Mouse (Mus musculus) forebrain, embryonic 13.5 days (tissue): ENCODE measurements at regions not wholly inside any gene's neighbourhood (a gene's known extent, or its start where the extent isn't known, plus 50 kb on each side); places are given as distances from the start of the nearest gene placed in this dataset.
A peak's percentile ranks its signal among the peaks of the same experiment; 100 is the strongest.

Experiments used
- ATAC-seq: fragments of 200-750 bp; cut with Nextera tagmentation; 2 replicates; pipeline ENCODE4 v1.8.0; 2017
- H3K27ac ChIP-seq: fragments of 300-500 bp; sonication (generic); 2 replicates; pipeline ENCODE4 v1.5.1; 2015; ENCODE audit warnings: inconsistent platforms, mild to moderate bottlenecking, moderate library complexity
- H3K27me3 ChIP-seq: fragments of 300-500 bp; sonication (generic); 2 replicates; pipeline ENCODE4 v1.6.1; 2015; ENCODE audit warnings: mild to moderate bottlenecking, inconsistent platforms
- H3K36me3 ChIP-seq: fragments of 300-500 bp; sonication (generic); 2 replicates; pipeline ENCODE4 v1.6.1; 2015; ENCODE audit warnings: mild to moderate bottlenecking, inconsistent platforms; ENCODE audit not compliant: poor library complexity, severe bottlenecking
- H3K4me1 ChIP-seq: fragments of 300-500 bp; sonication (generic); 2 replicates; pipeline ENCODE4 v1.6.1; 2015; ENCODE audit warnings: inconsistent platforms
- H3K4me2 ChIP-seq: fragments of 300-500 bp; sonication (generic); 2 replicates; pipeline ENCODE4 v1.6.1; 2015; ENCODE audit warnings: inconsistent platforms, mild to moderate bottlenecking, moderate library complexity
- H3K4me3 ChIP-seq: fragments of 300-500 bp; sonication (generic); 2 replicates; pipeline ENCODE4 v1.5.1; 2015; ENCODE audit warnings: mild to moderate bottlenecking, inconsistent platforms
- H3K9ac ChIP-seq: fragments of 300-500 bp; sonication (generic); 2 replicates; pipeline ENCODE4 v1.6.1; 2015; ENCODE audit warnings: mild to moderate bottlenecking, inconsistent platforms
- H3K9me3 ChIP-seq: fragments of 300-500 bp; sonication (generic); replicated peaks from 2 replicates; pipeline ENCODE4 v1.6.1; 2016; ENCODE audit warnings: inconsistent platforms
- WGBS: fragments of 180-500 bp; shearing (Covaris S2); methylation state at CpG from one replicate; pipeline ENCODE4 v1.1.7; 2015; 5-methylcytosine and 5-hydroxymethylcytosine counted together

GRCm38 (mm10) chr4:12549265-12549664, 377.4 kb upstream of the Fam92a start:
- H3K4me3 ChIP-seq, result no peak overlapping the region
- H3K9ac ChIP-seq, result no peak overlapping the region
- ATAC-seq, result no peak
- H3K27me3 ChIP-seq, result no peaks in the 10 kb centered on the region
- WGBS, result 89% methylated on average over 4 of the region's 4 CpGs
- H3K27ac ChIP-seq, result no peak overlapping the region
- no peak overlapping the region for H3K4me2 ChIP-seq
- H3K36me3 ChIP-seq, result no peaks in the 10 kb centered on the region
- H3K4me1 ChIP-seq, result no peaks in the 10 kb centered on the region
- no peaks in the 10 kb centered on the region for H3K9me3 ChIP-seq

DNA sequence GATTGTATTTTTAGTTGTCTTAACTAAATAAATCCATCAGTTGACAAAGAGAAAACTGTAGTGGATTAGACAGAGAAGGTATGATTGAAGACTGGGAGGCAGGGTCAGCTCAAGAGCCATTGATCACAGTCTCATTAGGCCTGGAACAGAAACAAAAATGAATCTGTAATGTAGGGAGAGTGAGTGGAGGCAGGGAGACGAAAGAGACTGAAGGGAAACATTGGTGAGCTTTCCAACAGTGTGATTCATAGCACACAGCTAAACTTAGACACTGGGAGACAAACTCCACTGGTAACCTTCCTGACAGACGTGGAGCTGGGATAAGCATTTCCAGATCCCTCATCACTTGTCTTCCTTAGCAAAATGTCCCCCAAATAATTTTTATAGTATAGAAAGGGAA, 372.1 kb upstream of the Fam92a start:
- Histone ChIP-seq H3K9me3 (no peaks in the 10 kb centered on the region), H3K4me2 (no peak overlapping the region), H3K27me3 (no peaks in the 10 kb centered on the region), H3K4me1 (peaks cover 15% of the 10 kb centered on the region), H3K27ac (no peak overlapping the region), H3K9ac (no peak overlapping the region), H3K36me3 (no peaks in the 10 kb centered on the region), H3K4me3 (no peak overlapping the region)
- no peak for ATAC-seq
- 66% methylated on average over 2 of the region's 2 CpGs for WGBS

DNA sequence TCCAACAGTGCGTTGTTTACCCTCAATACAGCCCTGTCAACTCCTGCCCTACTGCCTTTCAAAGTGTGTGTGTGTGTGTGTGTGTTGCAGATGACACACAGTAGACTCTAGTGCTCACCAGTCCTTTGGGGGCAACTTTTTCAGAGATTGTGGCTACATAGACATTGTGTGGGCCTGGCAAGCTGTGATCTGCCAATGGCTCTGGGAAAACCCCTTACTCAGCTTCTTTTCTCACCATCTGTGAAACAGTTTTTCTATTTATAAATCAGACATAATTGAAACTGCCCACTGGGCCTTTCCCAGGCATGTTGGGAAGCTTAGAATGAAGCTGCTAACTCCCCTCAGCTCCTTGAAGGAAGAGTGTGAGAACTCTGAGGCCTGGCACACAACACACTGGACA, 369.7 kb upstream of the Fam92a start:
- no peak overlapping the region for H3K4me2 ChIP-seq
- peaks cover 25% of the 10 kb centered on the region for H3K4me1 ChIP-seq
- H3K27me3 ChIP-seq, result no peaks in the 10 kb centered on the region
- no peaks in the 10 kb centered on the region for H3K9me3 ChIP-seq
- no peaks in the 10 kb centered on the region for H3K36me3 ChIP-seq
- H3K9ac ChIP-seq, result no peak overlapping the region
- 100% methylated on average over 1 of the region's 1 CpGs for WGBS
- no peak overlapping the region for H3K4me3 ChIP-seq
- no peak for ATAC-seq
- no peak overlapping the region for H3K27ac ChIP-seq

- H3K4me2 ChIP-seq, result peak overlapping the region; percentile 51
- H3K27ac ChIP-seq, result peak overlapping the region; percentile 79
- H3K4me1 ChIP-seq, result peaks cover 34% of the 10 kb centered on the region
- WGBS, result 20% methylated on average over 4 of the region's 4 CpGs
- peak overlapping the region; percentile 34; the same call in 1 of the 2 replicates for H3K9ac ChIP-seq
- peak; percentile 39; the same call in 1 of the 2 replicates for ATAC-seq
- H3K9me3 ChIP-seq, result no peaks in the 10 kb centered on the region
- H3K36me3 ChIP-seq, result no peaks in the 10 kb centered on the region
- H3K27me3 ChIP-seq, result no peaks in the 10 kb centered on the region
- H3K4me3 ChIP-seq, result peak overlapping the region; percentile 10; the same call in 1 of the 2 replicates
These were observed 367.5 kb upstream of the Fam92a start for GRCm38 (mm10) chr4:12539184-12539791.

GRCm38 (mm10) chr4:12538694-12539121, 366.9 kb upstream of the Fam92a start:
- Histone ChIP-seq H3K4me3 (peak overlapping the region; percentile 10; the same call in 1 of the 2 replicates), H3K27me3 (no peaks in the 10 kb centered on the region), H3K4me1 (peaks cover 39% of the 10 kb centered on the region), H3K27ac (peak overlapping the region; percentile 79), H3K36me3 (no peaks in the 10 kb centered on the region), H3K9me3 (no peaks in the 10 kb centered on the region), H3K9ac (peak overlapping the region; percentile 34; the same call in 1 of the 2 replicates), H3K4me2 (peak overlapping the region; percentile 51)
- WGBS, result 6% methylated on average over 4 of the region's 4 CpGs
- peak; percentile 85 for ATAC-seq

GRCm38 (mm10) chr4:12538043-12538442, 366.2 kb upstream of the Fam92a start:
- WGBS, result 71% methylated on average over 5 of the region's 5 CpGs
- no peak overlapping the region for H3K4me2 ChIP-seq
- no peak overlapping the region for H3K9ac ChIP-seq
- H3K27ac ChIP-seq, result no peak overlapping the region
- no peaks in the 10 kb centered on the region for H3K9me3 ChIP-seq
- H3K4me1 ChIP-seq, result peaks cover 40% of the 10 kb centered on the region
- ATAC-seq, result no peak
- no peaks in the 10 kb centered on the region for H3K27me3 ChIP-seq
- H3K36me3 ChIP-seq, result no peaks in the 10 kb centered on the region
- H3K4me3 ChIP-seq, result no peak overlapping the region

GRCm38 (mm10) chr4:12534151-12534550, 362.3 kb upstream of the Fam92a start:
- Histone ChIP-seq H3K27ac (no peak overlapping the region), H3K4me2 (no peak overlapping the region), H3K4me1 (peaks cover 28% of the 10 kb centered on the region), H3K9ac (no peak overlapping the region), H3K9me3 (no peaks in the 10 kb centered on the region), H3K27me3 (no peaks in the 10 kb centered on the region), H3K36me3 (no peaks in the 10 kb centered on the region), H3K4me3 (no peak overlapping the region)
- ATAC-seq, result no peak
- WGBS, result 7% methylated on average over 2 of the region's 2 CpGs

- ATAC-seq, result peak; percentile 61
- H3K9ac ChIP-seq, result no peak overlapping the region
- no peak overlapping the region for H3K4me2 ChIP-seq
- H3K9me3 ChIP-seq, result no peaks in the 10 kb centered on the region
- no peak overlapping the region for H3K27ac ChIP-seq
- H3K36me3 ChIP-seq, result no peaks in the 10 kb centered on the region
- peaks cover 23% of the 10 kb centered on the region for H3K4me1 ChIP-seq
- no peak overlapping the region for H3K4me3 ChIP-seq
- no peaks in the 10 kb centered on the region for H3K27me3 ChIP-seq
- 52% methylated on average over 4 of the region's 4 CpGs for whole genome bisulfite sequencing
These were observed 361.1 kb upstream of the Fam92a start for GRCm38 (mm10) chr4:12532961-12533360.

GRCm38 (mm10) chr4:12522358-12522757, 350.5 kb upstream of the Fam92a start:
- H3K36me3 ChIP-seq, result no peaks in the 10 kb centered on the region
- no peak overlapping the region; the same call in 1 of the 2 replicates for H3K27ac ChIP-seq
- WGBS, result 64% methylated on average over 7 of the region's 7 CpGs
- no peak overlapping the region for H3K4me2 ChIP-seq
- H3K9ac ChIP-seq, result no peak overlapping the region; the same call in 1 of the 2 replicates
- H3K4me1 ChIP-seq, result peaks cover 6% of the 10 kb centered on the region; the same call in 1 of the 2 replicates
- H3K27me3 ChIP-seq, result no peaks in the 10 kb centered on the region
- no peak overlapping the region for H3K4me3 ChIP-seq
- no peaks in the 10 kb centered on the region for H3K9me3 ChIP-seq
- ATAC-seq, result no peak

GRCm38 (mm10) chr4:12521246-12521645, 349.4 kb upstream of the Fam92a start:
- ATAC-seq, result no peak
- no peaks in the 10 kb centered on the region for H3K36me3 ChIP-seq
- 94% methylated on average over 7 of the region's 7 CpGs for WGBS

GRCm38 (mm10) chr4:12516497-12516896, 344.7 kb upstream of the Fam92a start:
- WGBS, result 89% methylated on average over 10 of the region's 10 CpGs
- H3K27ac ChIP-seq, result no peak overlapping the region

More at GRCm38 (mm10) chr4:12521246-12521645, 349.4 kb upstream of the Fam92a start:
- Histone ChIP-seq H3K4me2 (no peak overlapping the region), H3K27me3 (no peaks in the 10 kb centered on the region), H3K27ac (no peak overlapping the region), H3K4me1 (peaks cover 6% of the 10 kb centered on the region; the same call in 1 of the 2 replicates), H3K9me3 (no peaks in the 10 kb centered on the region), H3K4me3 (no peak overlapping the region), H3K9ac (no peak overlapping the region)

DNA sequence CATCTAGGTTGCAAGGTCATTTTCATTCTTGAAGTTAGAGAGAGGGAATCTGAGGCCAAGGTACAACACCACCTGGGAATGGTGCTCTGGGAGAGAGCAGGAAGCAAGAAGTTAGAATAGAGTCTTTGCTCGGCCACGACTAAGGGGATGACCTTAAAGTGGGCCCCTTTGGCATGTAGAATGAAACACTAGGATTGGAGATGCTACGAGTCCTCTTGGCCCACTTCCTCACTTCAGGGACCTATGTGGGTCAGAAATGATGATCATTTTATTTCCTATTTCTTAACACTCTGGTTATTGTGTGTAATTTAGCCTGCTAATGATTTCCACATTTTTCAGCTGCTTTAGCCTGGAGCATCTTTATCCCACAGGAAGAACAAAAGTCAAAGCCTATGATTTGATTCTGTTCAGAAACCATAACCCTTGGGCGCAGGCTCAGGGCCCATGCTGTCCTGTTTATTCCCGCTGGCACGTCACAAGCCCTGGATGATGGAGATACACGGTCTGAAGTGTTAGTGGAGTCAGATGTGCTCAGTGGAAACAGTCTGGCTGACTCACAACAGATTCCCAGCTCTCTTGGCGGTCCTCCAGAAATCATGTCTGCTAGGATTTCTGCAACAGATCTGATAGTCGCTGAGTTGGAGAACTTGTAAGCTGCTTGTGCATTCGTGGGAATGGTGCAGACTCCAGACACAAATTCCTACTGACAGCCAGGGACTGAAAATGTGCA, 340.0 kb upstream of the Fam92a start:
- no peak overlapping the region for H3K9ac ChIP-seq
- peak; percentile 76; the same call in 1 of the 2 replicates for ATAC-seq
- no peak overlapping the region for H3K27ac ChIP-seq
- no peak overlapping the region for H3K4me3 ChIP-seq
- peaks cover 16% of the 10 kb centered on the region for H3K4me1 ChIP-seq
- H3K36me3 ChIP-seq, result no peaks in the 10 kb centered on the region
- no peak overlapping the region for H3K4me2 ChIP-seq
- H3K9me3 ChIP-seq, result no peaks in the 10 kb centered on the region
- no peaks in the 10 kb centered on the region for H3K27me3 ChIP-seq
- WGBS, result 77% methylated on average over 10 of the region's 10 CpGs

More at GRCm38 (mm10) chr4:12516497-12516896, 344.7 kb upstream of the Fam92a start:
- Histone ChIP-seq H3K27me3 (no peaks in the 10 kb centered on the region), H3K9me3 (no peaks in the 10 kb centered on the region), H3K36me3 (no peaks in the 10 kb centered on the region), H3K4me3 (no peak overlapping the region), H3K4me2 (no peak overlapping the region), H3K4me1 (0 out of 2 replicates have a peak, but pooled peaks cover 4% of the 10 kb centered on the region), H3K9ac (no peak overlapping the region)
- ATAC-seq, result no peak
